ENCODE assay signal across 10 mouse cellular contexts in genomic region chr4:102584601-102585265, GRCm38 (mm10).
DNase-seq lines count a peak whose midpoint lies in the region; ATAC-seq lines count a peak whose summit lies in the region.
"Had no signal": no experiment of that assay in that cellular context is flagged by ENCODE, and none has a peak within 500 bp of the region (broad histone marks: within the 10 kb centered on the region; RNA-seq: fewer than 3 reads in every experiment).

No protein-coding gene starts in this region.

- H3K36me3 ChIP-seq in heart, embryonic 14.5 days (ENCODE audit: control insufficient read depth, insufficient read depth, low read length): no peaks in the 10 kb centered on the region
- no peaks in the 10 kb centered on the region for H3K36me3 ChIP-seq in lung, embryonic 16.5 days (ENCODE audit: control insufficient read depth, insufficient read depth, low read length)

- no peak overlapping the region for H3K4me3 ChIP-seq in heart, embryonic 14.5 days (ENCODE audit: control insufficient read depth in 1 of 2, insufficient read depth in 1 of 2, low read depth in 1 of 2, low read length in 2 of 2)
- no peak overlapping the region for H3K4me3 ChIP-seq in lung, embryonic 16.5 days (ENCODE audit: low read length)

- no peaks in the 10 kb centered on the region for H3K9me3 ChIP-seq in heart, embryonic 14.5 days (ENCODE audit: control insufficient read depth, low read length)
- no peaks in the 10 kb centered on the region for H3K9me3 ChIP-seq in lung, embryonic 16.5 days (ENCODE audit: control insufficient read depth, low read length)

- no peak for ATAC-seq in heart, embryonic 14.5 days (ENCODE audit: insufficient number of reproducible peaks, insufficient read depth, low FRiP score, low read depth)
- peak; percentile 81 for ATAC-seq in lung, embryonic 16.5 days (ENCODE audit: low read depth)

- H3K9ac ChIP-seq in heart, embryonic 14.5 days (ENCODE audit: low read length): no peak overlapping the region
- no peak overlapping the region for H3K9ac ChIP-seq in lung, embryonic 16.5 days (ENCODE audit: low read length)

- H3K4me2 ChIP-seq in heart, embryonic 14.5 days (ENCODE audit: low read length): no peak overlapping the region
- H3K4me2 ChIP-seq in lung, embryonic 16.5 days (ENCODE audit: low read depth, low read length): no peak overlapping the region

- H3K27me3 ChIP-seq in heart, embryonic 14.5 days (ENCODE audit: control insufficient read depth, insufficient read depth, low read length): no peaks in the 10 kb centered on the region
- H3K27me3 ChIP-seq in lung, embryonic 16.5 days (ENCODE audit: control insufficient read depth, insufficient read depth, low read depth, low read length): no peaks in the 10 kb centered on the region

- 46% methylated on average over 6 of the region's 6 CpGs for WGBS in heart, embryonic 14.5 days
- WGBS in lung, embryonic 16.5 days: 34% methylated on average over 6 of the region's 6 CpGs

- H3K27ac ChIP-seq in heart, embryonic 14.5 days (replicated peaks in 1 of 2; ENCODE audit: control insufficient read depth in 1 of 2, insufficient read depth in 1 of 2, low read depth in 2 of 2, low read length in 2 of 2): peak overlapping the region; percentile 37 to 49; a peak in 2 of 4 replicates
- H3K27ac ChIP-seq in lung, embryonic 16.5 days (ENCODE audit: low read length): peak overlapping the region; percentile 65

- peaks cover 11 to 26% of the 10 kb centered on the region in 2 experiments for H3K4me1 ChIP-seq in heart, embryonic 14.5 days (ENCODE audit: control insufficient read depth in 2 of 2, insufficient read depth in 2 of 2, low read length in 2 of 2)
- peaks cover 14% of the 10 kb centered on the region for H3K4me1 ChIP-seq in lung, embryonic 16.5 days (replicated peaks; ENCODE audit: control insufficient read depth, insufficient read depth, low read length)

- no peak for DNase-seq in heart, adult 8-10 months (ENCODE audit: low spot score)
- no peak for DNase-seq in lung, postnatal 4 days
- peak; percentile 85 for DNase-seq in kidney, postnatal 14 days
- DNase-seq in testis, postnatal 14 days (ENCODE audit: low spot score): peak; percentile 16
- no peak for DNase-seq in urinary bladder, postnatal 36 days (ENCODE audit: low spot score in 2 of 2)
- no peak for DNase-seq in urinary bladder, postnatal 25 days (ENCODE audit: low spot score)
- DNase-seq: cerebellum, adult 9-10 months; thymus, adult 18-20 months had no signal

Comparison
In these comparisons a context has a peak if more than half of its experiments do, and no peak if none do; other contexts are left out.
1. DNase-seq: peak in kidney, postnatal 14 days (single experiment) and testis, postnatal 14 days (single experiment); none in heart, adult 8-10 months (single experiment), lung, postnatal 4 days (0 of 2), urinary bladder, postnatal 36 days (0 of 2) and urinary bladder, postnatal 25 days (single experiment).